Mouse (Mus musculus): ENCODE results near the gene Syk. TPM values are rescaled to one million over a fixed set of nuclear protein-coding genes. Genes with fewer than 3 reads are reported as not detected.

The Syk gene
- polyA plus RNA-seq, 1 experiment, result 11.4 TPM

DNA sequence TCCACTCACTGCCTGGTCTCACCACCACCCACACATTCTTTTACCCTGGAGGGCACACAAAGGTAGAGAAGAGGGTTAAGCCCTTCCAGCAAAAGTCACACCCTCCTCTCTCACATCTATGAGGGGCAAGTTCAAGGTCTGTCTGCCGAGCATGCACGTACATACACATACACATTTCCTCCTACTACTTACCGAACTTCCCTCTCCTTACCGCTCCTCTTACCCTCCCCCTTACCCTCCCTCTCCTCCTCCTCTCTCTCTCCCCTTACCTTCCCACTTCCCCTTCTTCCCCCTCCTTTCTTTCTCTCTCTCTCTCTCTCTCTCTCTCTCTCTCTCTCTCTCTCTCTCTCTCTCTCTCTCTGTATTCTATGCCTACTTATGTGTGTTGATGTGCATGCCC lies 35.6 kb downstream of the Syk start:
- Histone ChIP-seq H3K9me3 (replicated peaks; ENCODE audit: control insufficient read depth, insufficient read depth, low read length, poor library complexity, severe bottlenecking) (no peaks in the 10 kb centered on the region), H3K4me1 (ENCODE audit: control insufficient read depth, insufficient read depth, low read length) (no peaks in the 10 kb centered on the region), H3K9ac (ENCODE audit: low read depth, poor library complexity, severe bottlenecking) (no peak overlapping the region), H3K27me3 (ENCODE audit: control insufficient read depth, insufficient read depth, low read length, poor library complexity, severe bottlenecking) (no peaks in the 10 kb centered on the region), H3K27ac (ENCODE audit: insufficient read depth, low read length) (no peak overlapping the region), H3K36me3 (ENCODE audit: control insufficient read depth, insufficient read depth, low read length, poor library complexity, severe bottlenecking) (no peaks in the 10 kb centered on the region; the same call in 1 of the 2 replicates), H3K4me3 (ENCODE audit: low read depth, low read length) (no peak overlapping the region)
- TF ChIP-seq POLR2A (IDR thresholded peaks at IDR 0.05; ENCODE audit: insufficient read depth, low read length), result no peak
- no peak for TF ChIP-seq EP300 (IDR thresholded peaks at IDR 0.05; ENCODE audit: insufficient read depth, low read depth, low read length)
- no peak for TF ChIP-seq CTCF (IDR thresholded peaks at IDR 0.05; ENCODE audit: low read depth, low read length)

DNA sequence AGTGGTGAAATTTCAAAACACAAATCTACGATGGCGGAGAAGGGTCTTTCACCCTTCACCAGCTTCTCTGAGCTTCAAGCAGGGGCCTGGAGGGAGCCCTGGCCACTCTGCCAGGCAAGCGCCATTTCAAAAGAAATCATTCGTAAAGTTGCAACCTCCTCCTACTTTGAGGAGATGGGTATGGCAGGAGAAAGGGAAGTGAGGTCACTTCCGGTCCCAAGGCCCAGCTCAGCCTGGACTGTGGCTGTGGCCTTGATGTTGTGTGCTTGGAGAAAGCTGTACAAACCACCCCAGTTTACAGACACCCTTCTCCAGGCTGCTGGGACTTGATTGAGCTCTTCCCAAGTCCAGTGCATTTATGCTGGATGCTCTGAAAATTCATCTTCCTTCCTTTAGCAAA lies 36.5 kb downstream of the Syk start:
- TF ChIP-seq CTCF (IDR thresholded peaks at IDR 0.05; ENCODE audit: low read depth, low read length), result no peak
- no peak for TF ChIP-seq POLR2A (IDR thresholded peaks at IDR 0.05; ENCODE audit: insufficient read depth, low read length)
- no peak for TF ChIP-seq EP300 (IDR thresholded peaks at IDR 0.05; ENCODE audit: insufficient read depth, low read depth, low read length)
- Histone ChIP-seq H3K27me3 (ENCODE audit: control insufficient read depth, insufficient read depth, low read length, poor library complexity, severe bottlenecking) (no peaks in the 10 kb centered on the region), H3K9ac (ENCODE audit: low read depth, poor library complexity, severe bottlenecking) (no peak overlapping the region), H3K4me1 (ENCODE audit: control insufficient read depth, insufficient read depth, low read length) (no peaks in the 10 kb centered on the region), H3K36me3 (ENCODE audit: control insufficient read depth, insufficient read depth, low read length, poor library complexity, severe bottlenecking) (no peaks in the 10 kb centered on the region; the same call in 1 of the 2 replicates), H3K9me3 (replicated peaks; ENCODE audit: control insufficient read depth, insufficient read depth, low read length, poor library complexity, severe bottlenecking) (no peaks in the 10 kb centered on the region), H3K27ac (ENCODE audit: insufficient read depth, low read length) (no peak overlapping the region), H3K4me3 (ENCODE audit: low read depth, low read length) (no peak overlapping the region)

DNA sequence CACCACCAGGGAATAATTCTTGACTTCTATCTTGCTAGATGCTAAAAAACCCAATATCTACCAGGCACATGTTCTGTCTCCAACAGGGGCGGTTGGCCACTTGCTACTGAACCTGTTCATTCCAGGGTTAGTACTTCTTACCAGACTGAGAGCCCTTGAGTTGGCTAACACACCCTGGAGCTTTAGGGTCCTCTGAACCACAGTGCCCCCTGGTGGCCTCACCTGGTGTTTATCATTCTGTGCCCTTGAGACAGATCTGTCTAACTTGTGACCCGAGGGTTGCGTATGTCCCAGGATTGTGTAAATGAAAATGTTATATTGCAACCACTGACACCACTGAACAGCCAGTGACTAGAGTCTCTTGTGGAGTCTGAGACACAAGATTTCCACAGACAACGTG lies 41.1 kb downstream of the Syk start:
- Histone ChIP-seq H3K27me3 (ENCODE audit: control insufficient read depth, insufficient read depth, low read length, poor library complexity, severe bottlenecking) (no peaks in the 10 kb centered on the region), H3K9me3 (replicated peaks; ENCODE audit: control insufficient read depth, insufficient read depth, low read length, poor library complexity, severe bottlenecking) (no peaks in the 10 kb centered on the region), H3K4me3 (ENCODE audit: low read depth, low read length) (no peak overlapping the region), H3K27ac (ENCODE audit: insufficient read depth, low read length) (no peak overlapping the region), H3K9ac (ENCODE audit: low read depth, poor library complexity, severe bottlenecking) (no peak overlapping the region), H3K4me1 (ENCODE audit: control insufficient read depth, insufficient read depth, low read length) (no peaks in the 10 kb centered on the region), H3K36me3 (ENCODE audit: control insufficient read depth, insufficient read depth, low read length, poor library complexity, severe bottlenecking) (no peaks in the 10 kb centered on the region; the same call in 1 of the 2 replicates)
- peak; percentile 72 for TF ChIP-seq CTCF (IDR thresholded peaks at IDR 0.05; ENCODE audit: low read depth, low read length)
- TF ChIP-seq EP300 (IDR thresholded peaks at IDR 0.05; ENCODE audit: insufficient read depth, low read depth, low read length), result no peak

DNA sequence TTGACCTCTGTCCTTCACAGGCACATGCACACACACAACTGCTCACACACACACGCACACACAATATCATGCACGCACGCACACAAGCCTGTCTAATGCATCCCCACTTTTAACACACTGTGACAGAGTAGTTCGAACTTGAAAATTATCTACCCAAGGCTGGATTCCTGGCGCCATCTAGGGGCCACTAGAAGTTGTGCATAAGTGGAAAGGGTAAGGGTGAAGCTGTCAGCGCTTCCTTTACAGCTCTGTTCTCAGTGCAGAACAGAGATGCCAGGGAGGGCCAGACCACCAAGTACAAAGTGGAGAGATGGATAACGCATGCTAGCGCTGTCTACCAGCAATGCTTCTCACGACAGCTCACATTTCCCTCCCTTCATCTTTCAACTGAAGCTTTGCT lies 45.6 kb downstream of the Syk start:
- H3K9ac ChIP-seq (ENCODE audit: low read depth, poor library complexity, severe bottlenecking), result no peak overlapping the region
- TF ChIP-seq CTCF (IDR thresholded peaks at IDR 0.05; ENCODE audit: low read depth, low read length) (peak; percentile 52), EP300 (IDR thresholded peaks at IDR 0.05; ENCODE audit: insufficient read depth, low read depth, low read length) (no peak)
- H3K4me1 ChIP-seq (ENCODE audit: control insufficient read depth, insufficient read depth, low read length), result no peaks in the 10 kb centered on the region
- H3K4me3 ChIP-seq (ENCODE audit: low read depth, low read length), result no peak overlapping the region
- no peaks in the 10 kb centered on the region for H3K27me3 ChIP-seq (ENCODE audit: control insufficient read depth, insufficient read depth, low read length, poor library complexity, severe bottlenecking)
- H3K27ac ChIP-seq (ENCODE audit: insufficient read depth, low read length), result no peak overlapping the region
- H3K36me3 ChIP-seq (ENCODE audit: control insufficient read depth, insufficient read depth, low read length, poor library complexity, severe bottlenecking), result no peaks in the 10 kb centered on the region
- no peaks in the 10 kb centered on the region for H3K9me3 ChIP-seq (replicated peaks; ENCODE audit: control insufficient read depth, insufficient read depth, low read length, poor library complexity, severe bottlenecking)

DNA sequence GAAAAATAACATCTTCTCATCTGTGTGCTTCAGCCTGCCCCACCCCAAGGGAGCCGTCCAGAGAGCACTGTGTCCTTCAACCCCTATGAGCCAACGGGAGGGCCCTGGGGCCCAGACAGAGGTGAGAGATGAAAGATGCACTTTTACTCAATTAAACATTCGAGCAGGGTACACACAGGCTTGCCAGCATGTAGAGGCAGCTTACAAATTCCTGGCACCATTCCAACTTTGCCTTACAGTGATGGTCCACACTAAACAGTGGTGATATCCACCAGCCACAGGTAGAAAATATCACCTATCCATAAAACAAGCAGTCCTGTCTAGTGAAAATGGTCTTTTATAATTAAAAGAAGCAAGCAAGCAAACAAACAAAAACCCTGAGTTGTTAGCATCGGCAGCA lies 48.7 kb downstream of the Syk start:
- Histone ChIP-seq H3K27me3 (ENCODE audit: control insufficient read depth, insufficient read depth, low read length, poor library complexity, severe bottlenecking) (no peaks in the 10 kb centered on the region), H3K9me3 (replicated peaks; ENCODE audit: control insufficient read depth, insufficient read depth, low read length, poor library complexity, severe bottlenecking) (no peaks in the 10 kb centered on the region), H3K4me3 (ENCODE audit: low read depth, low read length) (no peak overlapping the region), H3K36me3 (ENCODE audit: control insufficient read depth, insufficient read depth, low read length, poor library complexity, severe bottlenecking) (no peaks in the 10 kb centered on the region), H3K9ac (ENCODE audit: low read depth, poor library complexity, severe bottlenecking) (no peak overlapping the region), H3K4me1 (ENCODE audit: control insufficient read depth, insufficient read depth, low read length) (no peaks in the 10 kb centered on the region), H3K27ac (ENCODE audit: insufficient read depth, low read length) (no peak overlapping the region)
- TF ChIP-seq POLR2A (IDR thresholded peaks at IDR 0.05; ENCODE audit: insufficient read depth, low read length) (no peak), CTCF (IDR thresholded peaks at IDR 0.05; ENCODE audit: low read depth, low read length) (no peak), EP300 (IDR thresholded peaks at IDR 0.05; ENCODE audit: insufficient read depth, low read depth, low read length) (no peak)

DNA sequence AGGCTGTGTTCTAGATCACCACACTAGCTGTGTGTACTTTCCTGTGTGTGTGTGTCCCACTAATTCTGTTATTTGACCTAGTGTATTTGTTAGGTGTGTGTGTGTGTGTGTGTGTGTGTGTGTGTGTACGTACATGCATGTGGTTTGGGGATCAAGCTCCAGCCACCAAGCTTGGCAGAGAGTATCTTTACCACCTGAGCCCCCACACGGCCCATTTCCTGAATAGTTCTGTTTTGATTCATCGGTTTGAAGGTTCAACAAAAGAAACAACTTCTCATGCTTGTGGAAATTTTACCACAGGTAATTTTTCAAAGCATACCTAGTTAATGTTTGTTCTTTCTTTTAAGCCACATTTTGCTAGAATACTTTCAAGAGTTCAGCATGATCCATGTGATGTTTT lies 52.5 kb downstream of the Syk start:
- Histone ChIP-seq H3K27ac (ENCODE audit: insufficient read depth, low read length) (no peak overlapping the region), H3K9me3 (replicated peaks; ENCODE audit: control insufficient read depth, insufficient read depth, low read length, poor library complexity, severe bottlenecking) (no peaks in the 10 kb centered on the region), H3K27me3 (ENCODE audit: control insufficient read depth, insufficient read depth, low read length, poor library complexity, severe bottlenecking) (no peaks in the 10 kb centered on the region), H3K9ac (ENCODE audit: low read depth, poor library complexity, severe bottlenecking) (no peak overlapping the region), H3K36me3 (ENCODE audit: control insufficient read depth, insufficient read depth, low read length, poor library complexity, severe bottlenecking) (no peaks in the 10 kb centered on the region), H3K4me3 (ENCODE audit: low read depth, low read length) (no peak overlapping the region), H3K4me1 (ENCODE audit: control insufficient read depth, insufficient read depth, low read length) (no peaks in the 10 kb centered on the region)
- TF ChIP-seq CTCF (IDR thresholded peaks at IDR 0.05; ENCODE audit: low read depth, low read length), result no peak
- no peak for TF ChIP-seq EP300 (IDR thresholded peaks at IDR 0.05; ENCODE audit: insufficient read depth, low read depth, low read length)
- TF ChIP-seq POLR2A (IDR thresholded peaks at IDR 0.05; ENCODE audit: insufficient read depth, low read length), result no peak

All from ES-Bruce4 (cell line).